Mouse (Mus musculus) heart, adult 2 months (tissue): ENCODE measurements at regions not wholly inside any gene's neighbourhood (a gene's known extent, or its start where the extent isn't known, plus 50 kb on each side); places are given as distances from the start of the nearest gene placed in this dataset.

Experiments used
- DNase-seq, 2 experiments: peaks; one replicate each; pipeline ENCODE4 v3.0.0; 2021
- H3K27ac ChIP-seq: fragments of 200-600 bp; 2 replicates; pipeline ENCODE4 v1.8.1; 2022
- H3K27me3 ChIP-seq: fragments of 200-500 bp; 2 replicates; pipeline ENCODE4 v1.6.1; 2012; ENCODE audit warnings: mild to moderate bottlenecking, low read length, inconsistent platforms, mixed read lengths; ENCODE audit not compliant: control insufficient read depth, insufficient read depth
- H3K36me3 ChIP-seq: fragments of 200-500 bp; 2 replicates; pipeline ENCODE4 v1.6.1; 2012; ENCODE audit warnings: low read length, inconsistent platforms; ENCODE audit not compliant: control insufficient read depth, insufficient read depth
- H3K4me1 ChIP-seq: fragments of 200-500 bp; 2 replicates; pipeline ENCODE4 v1.6.1; 2011; ENCODE audit warnings: low read length; ENCODE audit not compliant: control insufficient read depth, insufficient read depth
- H3K4me3 ChIP-seq: fragments of 200-600 bp; 2 replicates; pipeline ENCODE4 v1.8.1; 2022
- H3K79me2 ChIP-seq: fragments of 200-500 bp; replicated peaks from 2 replicates; pipeline ENCODE4 v1.6.1; 2012; ENCODE audit warnings: mild to moderate bottlenecking, inconsistent platforms, low read length, moderate library complexity, mixed read lengths; ENCODE audit not compliant: control insufficient read depth, insufficient read depth
- H3K9ac ChIP-seq: fragments of 200-500 bp; 2 replicates; pipeline ENCODE4 v1.6.1; 2012; ENCODE audit warnings: low read depth, mild to moderate bottlenecking, control low read depth, inconsistent platforms, low read length, mixed read lengths
- CTCF ChIP-seq: fragments of 200-600 bp; IDR thresholded peaks from 2 replicates; pipeline ENCODE4 v1.8.1; 2022; ENCODE audit warnings: antibody characterized with exemption, mild to moderate bottlenecking, moderate library complexity
- EP300 ChIP-seq: fragments of 200-500 bp; IDR thresholded peaks from 2 replicates; pipeline ENCODE4 v1.6.1; 2011; ENCODE audit warnings: low read depth, low read length, control low read depth; ENCODE audit not compliant: insufficient read depth
- POLR2A ChIP-seq: fragments of 200-500 bp; IDR thresholded peaks from 2 replicates; pipeline ENCODE4 v1.6.1; 2011; ENCODE audit warnings: mild to moderate bottlenecking, low read depth, low read length, control low read depth; ENCODE audit not compliant: insufficient read depth
- WGBS: fragments of 180-500 bp; shearing (Covaris S2); methylation state at CpG from one replicate; pipeline ENCODE4 v1.1.7; 2018; 5-methylcytosine and 5-hydroxymethylcytosine counted together
- intact Hi-C: fragments of 180-260 bp; cut with DNase I; formaldehyde crosslinking; loops from one replicate; pipeline ENCODE4 v1.15.1; 2025

DNA sequence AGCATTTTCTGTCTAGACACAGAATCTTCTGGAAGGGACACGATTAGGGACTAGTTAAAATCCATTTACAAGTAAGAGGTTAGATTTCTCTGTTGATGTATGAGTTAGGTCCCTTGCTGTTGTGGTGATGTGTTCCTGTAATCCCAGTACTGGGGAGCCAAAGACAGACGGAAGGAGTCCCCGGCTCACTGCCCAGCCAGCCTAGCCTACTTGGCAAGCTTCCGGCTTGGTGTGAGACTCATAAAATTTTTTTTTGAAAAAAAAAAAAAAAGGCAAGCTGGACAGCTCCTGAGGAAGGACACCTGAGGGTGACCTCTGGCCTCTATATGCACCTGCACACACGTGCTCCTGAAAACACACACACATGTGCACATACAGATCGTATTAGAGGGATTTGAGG is 76.7 kb upstream of the Slc22a12 start:
- Histone ChIP-seq H3K79me2 (no peaks in the 10 kb centered on the region), H3K27me3 (no peaks in the 10 kb centered on the region; the same call in 1 of the 2 replicates), H3K4me1 (no peaks in the 10 kb centered on the region), H3K9ac (no peak overlapping the region), H3K4me3 (no peak overlapping the region), H3K27ac (no peak overlapping the region), H3K36me3 (no peaks in the 10 kb centered on the region)
- intact Hi-C loops, result no loop called here
- no peak for DNase-seq
- WGBS, result 73% methylated on average over 6 of the region's 6 CpGs
- TF ChIP-seq CTCF (no peak), POLR2A (no peak), EP300 (no peak)

DNA sequence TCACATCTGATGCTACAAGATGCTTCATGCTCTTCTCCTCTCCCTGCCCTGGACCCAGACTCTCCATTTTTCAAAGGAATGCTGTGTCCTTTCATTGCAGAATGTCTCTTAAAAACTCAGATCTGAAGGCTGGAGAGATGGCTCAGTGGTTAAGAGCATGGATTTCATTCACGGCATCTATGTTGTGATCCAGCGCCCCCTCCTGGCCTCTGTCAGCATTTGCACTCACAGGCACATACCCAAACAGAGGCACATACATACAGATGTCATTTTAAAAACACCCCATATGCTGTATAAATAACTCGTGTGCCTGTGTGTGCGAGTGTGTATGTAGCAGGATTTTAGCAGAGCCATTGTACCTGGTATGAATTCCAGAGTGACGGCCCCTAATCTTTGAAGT is 73.8 kb upstream of the Slc22a12 start:
- Histone ChIP-seq H3K36me3 (no peaks in the 10 kb centered on the region), H3K4me1 (no peaks in the 10 kb centered on the region), H3K79me2 (no peaks in the 10 kb centered on the region), H3K27ac (no peak overlapping the region), H3K4me3 (no peak overlapping the region), H3K27me3 (no peaks in the 10 kb centered on the region), H3K9ac (no peak overlapping the region)
- no peak for DNase-seq
- 78% methylated on average over 5 of the region's 5 CpGs for WGBS
- intact Hi-C loops, result no loop called here
- TF ChIP-seq POLR2A (no peak), CTCF (no peak), EP300 (no peak)

GRCm38 (mm10) chr19:6612441-6612840 is 69.6 kb upstream of the Slc22a12 start:
- Histone ChIP-seq H3K36me3 (no peaks in the 10 kb centered on the region), H3K9ac (no peak overlapping the region), H3K4me3 (no peak overlapping the region), H3K79me2 (no peaks in the 10 kb centered on the region), H3K27me3 (no peaks in the 10 kb centered on the region), H3K27ac (no peak overlapping the region), H3K4me1 (no peaks in the 10 kb centered on the region)
- intact Hi-C loops, result no loop called here
- TF ChIP-seq EP300, result no peak
- TF ChIP-seq POLR2A, result no peak
- TF ChIP-seq CTCF, result no peak
- DNase-seq, result no peak
- WGBS, result 69% methylated on average over 7 of the region's 7 CpGs

- Histone ChIP-seq H3K36me3 (no peaks in the 10 kb centered on the region), H3K27me3 (no peaks in the 10 kb centered on the region), H3K4me1 (no peaks in the 10 kb centered on the region), H3K9ac (no peak overlapping the region), H3K4me3 (no peak overlapping the region), H3K79me2 (no peaks in the 10 kb centered on the region), H3K27ac (no peak overlapping the region)
- DNase-seq, result no peak
- intact Hi-C loops, result no loop called here
- WGBS, result 81% methylated on average over 5 of the region's 5 CpGs
- TF ChIP-seq EP300 (no peak), CTCF (no peak), POLR2A (no peak)
Observed at GRCm38 (mm10) chr19:6611921-6612320, 69.1 kb upstream of the Slc22a12 start.

DNA sequence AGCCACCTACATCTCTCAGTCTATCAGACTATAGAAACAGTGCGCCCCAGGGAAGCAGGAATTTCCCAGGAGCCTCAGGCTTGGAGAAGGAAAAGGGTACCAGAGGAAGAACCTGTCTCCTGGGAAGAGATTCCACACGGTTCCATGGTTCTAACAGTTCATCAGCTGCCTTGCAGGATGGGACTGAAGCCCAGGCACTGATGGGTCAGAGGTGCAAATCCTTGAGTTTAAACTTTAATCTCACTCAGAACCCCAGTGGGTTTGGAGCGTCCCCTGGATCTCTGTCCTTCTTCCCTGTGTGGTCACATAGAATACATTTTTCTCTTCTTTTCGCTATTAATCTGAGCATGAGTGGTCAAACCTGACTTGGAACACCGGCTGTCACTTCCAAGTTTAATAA is 67.9 kb upstream of the Slc22a12 start:
- no peak overlapping the region for H3K27ac ChIP-seq
- TF ChIP-seq EP300, result no peak
- no peak for TF ChIP-seq POLR2A
- no peak for TF ChIP-seq CTCF
- H3K4me1 ChIP-seq, result no peaks in the 10 kb centered on the region
- no peaks in the 10 kb centered on the region for H3K36me3 ChIP-seq
- 66% methylated on average over 5 of the region's 5 CpGs for WGBS
- no peaks in the 10 kb centered on the region for H3K27me3 ChIP-seq
- no peaks in the 10 kb centered on the region for H3K79me2 ChIP-seq
- DNase-seq, result no peak
- intact Hi-C loops, result no loop called here
- H3K4me3 ChIP-seq, result no peak overlapping the region
- no peak overlapping the region for H3K9ac ChIP-seq

GRCm38 (mm10) chr19:6610051-6610450 is 67.2 kb upstream of the Slc22a12 start:
- no peak for DNase-seq
- no peaks in the 10 kb centered on the region for H3K27me3 ChIP-seq
- H3K9ac ChIP-seq, result no peak overlapping the region
- 50% methylated on average over 8 of the region's 8 CpGs for WGBS
- H3K79me2 ChIP-seq, result no peaks in the 10 kb centered on the region
- intact Hi-C loops, result no loop called here
- H3K4me1 ChIP-seq, result no peaks in the 10 kb centered on the region
- H3K4me3 ChIP-seq, result no peak overlapping the region
- TF ChIP-seq EP300 (no peak), CTCF (no peak), POLR2A (no peak)
- no peaks in the 10 kb centered on the region for H3K36me3 ChIP-seq
- H3K27ac ChIP-seq, result no peak overlapping the region
